Mouse (Mus musculus) gastrocnemius, adult 8-10 months (tissue): ENCODE measurements around the gene D630039A03Rik. TPM values are rescaled to one million over a fixed set of nuclear protein-coding genes. Genes with fewer than 3 reads are reported as not detected.
A peak's percentile ranks its signal among the peaks of the same experiment; 100 is the strongest.

Experiments
- DNase-seq, 2 experiments: peaks; one replicate each; pipeline ENCODE4 v3.0.0; 2022; ENCODE audit warnings: low spot score in 2 of 2
- total RNA-seq, 4 experiments: library from RNA; stranded (reverse); gene quantifications; 2 replicates each; pipeline ENCODE4 v1.2.4; 2022

The D630039A03Rik gene
- total RNA-seq, 4 experiments from 2014 or later = 0.16 TPM; not detected in 3

DNA sequence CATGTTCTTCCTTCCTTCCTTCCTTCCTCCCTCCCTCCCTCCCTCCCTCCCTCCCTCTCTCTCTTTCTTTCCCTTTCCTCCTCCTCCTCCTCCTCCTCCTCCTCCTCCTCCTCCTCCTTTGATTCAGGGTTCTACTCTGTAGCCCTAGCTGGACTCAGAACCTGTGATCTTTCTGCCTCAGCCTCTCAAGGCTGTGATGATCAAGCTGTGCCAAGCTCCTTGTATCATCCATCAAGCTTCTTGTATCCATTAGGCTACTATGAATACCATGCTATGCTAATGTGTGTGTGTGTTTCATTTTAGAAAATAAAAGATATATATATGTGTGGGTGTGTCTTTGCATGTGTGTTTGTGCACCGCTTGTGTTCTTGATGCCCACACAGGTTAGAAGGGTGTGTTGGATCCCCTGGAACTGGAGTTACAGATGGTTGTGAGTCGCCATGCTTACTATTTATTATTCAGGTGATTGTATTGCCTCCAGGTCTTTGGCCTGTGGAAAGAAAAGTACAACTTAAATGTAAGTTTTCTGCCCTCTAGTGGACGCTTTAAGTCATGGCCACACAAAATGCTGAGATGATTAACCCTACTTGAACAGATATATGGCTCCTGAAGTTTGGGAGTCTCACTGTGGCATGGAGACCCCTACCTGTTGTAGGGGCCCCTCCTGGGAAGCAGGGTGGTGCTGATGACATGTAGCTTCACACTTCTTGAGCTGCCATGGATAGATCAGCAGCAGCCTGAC lies 11.5 kb upstream of the D630039A03Rik start:
- DNase-seq = no peak

DNA sequence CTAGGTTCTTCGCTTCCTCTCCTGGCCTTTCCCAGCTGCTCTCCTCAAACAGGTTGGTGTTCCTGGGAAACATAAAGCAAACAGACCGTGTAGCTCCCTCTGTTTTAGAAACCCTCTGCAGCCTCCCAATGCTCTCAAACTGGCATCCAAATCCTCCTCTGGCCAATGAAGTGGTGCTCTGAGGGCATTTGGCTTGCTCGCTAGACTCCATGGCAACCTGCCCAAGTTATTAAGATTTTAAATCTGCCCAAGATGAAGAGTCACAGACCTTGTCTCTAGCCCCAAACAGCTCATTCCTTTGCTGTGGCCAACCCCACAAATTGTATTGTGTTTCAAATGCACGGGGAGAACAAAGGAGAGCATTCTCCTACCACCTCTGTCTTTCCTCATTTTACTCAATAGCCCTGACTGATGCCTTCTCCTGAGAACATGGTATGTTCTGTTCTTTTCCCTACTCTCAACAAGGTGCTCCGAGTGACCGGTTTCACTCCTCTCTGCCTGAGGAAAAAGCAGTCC lies 8.5 kb upstream of the D630039A03Rik start:
- DNase-seq = no peak

DNA sequence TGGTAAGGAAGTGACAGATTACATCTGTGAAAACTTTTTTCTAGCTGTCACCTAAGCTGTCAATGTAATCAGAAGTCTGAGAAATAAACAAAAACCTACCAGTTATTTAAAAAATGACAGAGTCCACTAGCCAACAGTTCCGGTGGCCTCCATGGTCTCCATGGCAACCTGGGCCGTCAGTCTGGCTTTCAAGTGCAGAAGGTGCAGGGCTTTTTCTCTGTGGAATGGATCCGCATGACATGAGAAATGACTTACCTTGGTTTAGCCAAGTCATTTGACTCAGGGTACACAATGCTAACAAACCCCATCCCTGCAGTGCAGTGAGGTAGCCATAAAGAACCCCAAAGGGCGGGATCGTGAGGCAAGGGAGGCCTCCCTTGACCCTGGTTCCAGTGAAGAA lies 6.1 kb upstream of the D630039A03Rik start:
- DNase-seq = no peak

DNA sequence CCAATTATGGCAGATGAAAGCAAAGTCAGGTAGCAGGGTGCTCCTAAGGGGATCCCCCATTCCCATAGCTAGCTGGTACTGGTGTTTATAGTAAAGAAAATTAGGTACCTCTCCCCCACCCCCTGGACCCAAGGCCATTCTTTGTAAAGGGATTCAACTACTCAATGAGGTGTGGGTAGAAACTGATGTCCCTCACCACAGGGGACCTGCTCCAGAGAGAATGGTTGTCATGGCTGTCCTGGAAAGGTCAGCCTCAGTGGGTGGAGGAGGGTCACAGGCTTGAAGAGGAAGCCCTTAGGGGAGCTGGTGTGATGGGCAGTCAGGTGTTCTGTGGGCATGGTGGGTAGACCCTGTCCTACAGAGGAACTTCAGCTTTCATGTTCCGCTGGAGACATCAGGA lies 4.4 kb upstream of the D630039A03Rik start:
- DNase-seq = no peak

DNA sequence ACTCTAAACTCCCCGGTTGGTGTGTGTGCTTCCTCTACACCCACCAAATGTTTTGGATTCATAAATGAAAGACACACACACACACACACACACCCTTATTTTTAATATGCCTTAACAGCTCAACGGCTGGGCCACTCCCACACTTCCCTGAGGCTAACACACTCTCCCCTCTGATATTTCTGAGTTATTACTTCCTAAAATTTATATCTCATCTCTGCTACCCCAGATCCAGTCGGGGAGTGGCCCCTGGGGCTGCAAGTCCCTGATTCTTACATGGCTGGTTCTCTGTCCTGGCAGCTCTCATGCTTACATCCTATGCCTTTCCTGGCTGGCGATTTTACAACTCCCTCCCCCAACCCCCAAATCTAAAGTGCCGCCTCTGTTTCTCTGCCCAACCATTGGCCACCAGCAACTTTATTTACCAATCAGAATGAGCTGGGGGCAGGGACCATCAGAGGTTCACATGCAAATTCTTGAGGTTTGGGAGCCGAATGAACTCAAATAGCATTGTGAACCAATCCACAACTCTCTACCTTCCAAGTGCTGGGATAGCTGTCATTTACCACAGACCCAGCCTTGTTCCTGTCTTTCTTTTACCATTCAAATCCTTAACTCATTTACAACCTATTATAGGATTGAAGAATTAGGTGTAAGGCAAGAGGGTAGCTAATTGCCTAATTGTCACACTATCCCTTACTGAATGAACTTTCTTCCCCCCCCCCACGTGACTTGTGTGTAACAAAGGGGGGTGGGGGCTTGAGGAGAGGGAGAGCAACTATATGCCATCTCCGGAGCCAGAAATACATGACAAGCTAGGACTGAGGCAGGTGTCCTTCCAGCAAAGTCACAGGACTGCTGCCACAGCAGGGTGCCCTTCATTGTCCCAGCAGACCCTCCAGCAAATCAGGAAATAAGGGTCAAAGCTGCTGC lies 3.7 kb upstream of the D630039A03Rik start:
- no peak for DNase-seq

DNA sequence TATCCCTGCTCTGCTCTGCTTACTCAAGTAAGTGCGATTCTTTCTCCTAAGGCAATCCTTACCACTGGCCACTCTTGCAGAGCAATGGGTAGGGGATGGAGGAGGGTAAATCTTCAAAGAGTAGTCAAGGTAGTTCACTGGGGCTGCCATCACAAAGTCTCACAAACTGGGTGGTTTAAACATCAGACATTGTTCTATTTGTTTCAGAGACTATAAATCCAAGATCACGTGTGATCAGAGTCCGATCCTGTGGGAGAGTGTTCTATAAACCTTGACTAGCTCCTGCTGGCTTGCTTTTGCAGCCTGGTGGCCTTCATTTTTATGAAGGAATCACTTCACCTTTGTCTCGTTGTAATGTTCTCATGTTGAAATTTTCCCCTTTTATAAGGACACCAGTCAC lies 614 bp upstream of the D630039A03Rik start:
- DNase-seq = no peak

DNA sequence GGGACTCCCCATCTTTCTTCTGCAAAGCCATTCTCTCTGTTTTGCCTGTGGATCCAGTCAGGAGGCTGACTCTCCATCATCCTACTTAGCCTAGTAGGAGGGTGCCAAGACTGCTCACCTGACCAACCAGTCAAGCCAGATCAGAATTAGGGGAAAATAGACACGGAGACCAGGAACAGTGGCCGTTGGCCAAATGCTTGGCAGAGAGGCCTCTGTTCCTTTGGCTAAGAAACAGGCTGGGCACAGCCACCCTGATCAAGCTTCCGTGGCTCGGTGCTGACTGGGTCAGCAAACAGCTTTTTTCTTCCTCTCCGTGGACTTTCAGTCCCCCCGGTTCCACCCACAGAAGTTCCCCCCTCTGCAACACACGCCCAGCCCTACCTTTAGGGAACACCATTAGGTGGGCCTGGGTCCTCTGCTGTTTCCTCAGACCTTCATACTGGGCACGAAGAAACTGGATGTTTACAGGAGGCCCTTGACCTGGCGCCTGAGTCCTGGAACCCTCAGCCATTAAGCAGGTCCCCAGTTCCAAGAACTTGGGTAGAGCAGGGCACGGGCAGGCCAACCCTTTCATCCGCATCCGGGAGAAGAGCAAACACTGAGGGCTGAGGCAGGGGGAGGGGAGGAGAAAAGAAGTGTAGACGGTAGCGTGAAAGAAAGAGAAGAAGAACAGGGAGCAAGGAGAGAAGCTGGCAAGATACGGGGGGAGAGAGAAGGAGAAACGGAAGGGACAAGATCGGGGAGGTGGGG lies 706 bp downstream of the D630039A03Rik start:
- DNase-seq = peak in 1 of 2 experiments; percentile 9

DNA sequence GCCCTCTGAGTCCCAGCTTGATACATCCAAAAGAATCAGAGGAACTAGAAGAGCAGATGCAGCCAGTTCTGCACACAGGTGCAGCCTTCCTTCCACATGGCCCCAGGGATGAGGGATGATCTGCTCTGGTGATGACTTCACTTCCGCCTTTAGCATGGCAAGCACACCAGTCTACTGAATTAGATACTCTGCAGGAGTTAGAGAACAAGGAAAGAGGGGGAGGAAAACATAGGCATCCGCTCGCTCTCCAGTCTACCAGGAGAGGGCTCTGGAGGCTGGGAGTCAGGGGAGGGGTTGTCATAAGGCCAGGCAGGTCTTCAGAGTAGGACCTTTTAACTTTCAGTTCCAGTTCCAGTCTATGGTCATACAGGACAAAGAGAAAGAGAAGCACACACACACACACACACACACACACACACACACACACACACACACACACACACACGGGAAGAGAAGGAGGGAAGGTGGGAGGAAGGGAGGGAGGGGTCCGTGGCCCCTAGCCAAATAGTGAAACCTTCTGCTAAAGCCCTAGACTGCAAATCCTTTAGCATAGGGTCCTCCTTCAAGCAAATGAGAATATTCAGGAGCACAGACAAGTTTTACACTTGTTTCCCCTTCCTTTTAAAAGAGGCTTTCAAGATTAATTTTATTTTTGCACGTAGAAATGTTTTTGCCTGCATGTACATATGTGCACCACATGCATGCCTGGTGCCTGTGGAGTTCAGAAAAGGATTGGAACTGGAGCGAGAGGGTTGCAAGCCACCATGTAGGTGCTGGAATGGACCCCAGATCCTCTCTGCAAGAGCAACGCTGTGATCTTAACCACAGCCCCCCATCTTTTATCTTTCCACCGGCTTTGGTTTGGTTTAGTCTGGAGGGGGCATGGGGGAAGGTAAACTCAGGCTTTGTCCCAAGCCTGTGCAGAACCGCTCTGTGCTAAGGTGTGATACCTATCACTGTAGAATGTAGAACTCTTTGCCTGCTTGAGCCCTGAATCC lies 1.6 kb downstream of the D630039A03Rik start:
- DNase-seq = no peak

DNA sequence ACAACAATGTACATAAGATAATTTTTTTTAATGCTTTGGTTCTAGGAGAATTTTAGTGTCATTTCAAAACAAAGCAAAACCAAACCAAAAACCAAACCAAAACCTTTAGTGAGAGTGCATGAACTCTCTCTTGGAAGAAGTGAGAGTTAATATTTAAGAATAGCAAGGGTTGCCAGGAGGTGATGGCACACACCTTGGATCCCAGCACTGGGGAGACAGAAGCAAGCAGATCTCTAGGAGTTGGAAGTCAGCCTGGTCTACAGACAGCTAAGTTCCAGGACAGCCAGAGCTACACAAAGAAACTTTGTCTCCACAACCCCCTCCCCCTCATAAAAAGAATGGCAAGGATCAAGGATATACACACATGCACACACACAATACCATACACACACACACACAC lies 3.1 kb downstream of the D630039A03Rik start:
- no peak for DNase-seq

DNA sequence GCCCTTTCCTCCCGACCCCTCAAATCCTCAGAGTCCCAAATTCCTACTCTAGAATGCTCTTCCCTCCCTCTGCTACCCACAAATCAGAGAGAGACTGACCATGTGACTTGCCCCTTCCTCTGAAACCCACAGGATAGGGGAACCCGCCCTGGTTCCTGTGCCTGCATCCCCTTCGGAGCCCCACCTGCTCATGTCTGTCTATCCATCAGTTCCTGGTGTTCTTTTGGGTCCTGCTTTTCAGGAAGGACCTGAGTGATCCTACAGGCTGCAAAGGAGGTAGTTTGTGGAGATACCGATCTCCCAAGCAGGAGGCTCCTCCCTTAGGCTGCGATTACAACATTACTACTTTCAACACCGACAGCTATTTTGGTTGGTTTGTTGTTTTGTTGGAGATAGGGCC lies 7.2 kb downstream of the D630039A03Rik start:
- no peak for DNase-seq

DNA sequence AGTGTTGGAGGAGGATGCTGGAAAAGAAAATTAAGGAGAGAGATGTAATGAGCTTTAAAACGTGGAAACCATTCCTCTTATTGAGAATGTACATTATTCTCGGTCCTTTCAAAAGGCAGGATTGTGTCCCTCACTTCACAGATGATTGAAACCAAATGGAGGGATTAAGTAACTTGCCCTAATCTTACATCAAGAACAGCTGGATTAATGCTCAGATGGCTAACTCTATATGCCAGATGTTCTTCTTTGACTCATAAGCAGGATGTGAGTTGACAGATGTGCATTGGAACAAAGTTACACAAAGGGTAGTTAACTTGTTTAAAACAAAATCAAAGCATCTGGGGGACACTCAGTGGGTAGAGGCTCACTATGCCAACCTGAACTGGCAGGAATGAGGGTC lies 9.4 kb downstream of the D630039A03Rik start:
- no peak for DNase-seq

DNA sequence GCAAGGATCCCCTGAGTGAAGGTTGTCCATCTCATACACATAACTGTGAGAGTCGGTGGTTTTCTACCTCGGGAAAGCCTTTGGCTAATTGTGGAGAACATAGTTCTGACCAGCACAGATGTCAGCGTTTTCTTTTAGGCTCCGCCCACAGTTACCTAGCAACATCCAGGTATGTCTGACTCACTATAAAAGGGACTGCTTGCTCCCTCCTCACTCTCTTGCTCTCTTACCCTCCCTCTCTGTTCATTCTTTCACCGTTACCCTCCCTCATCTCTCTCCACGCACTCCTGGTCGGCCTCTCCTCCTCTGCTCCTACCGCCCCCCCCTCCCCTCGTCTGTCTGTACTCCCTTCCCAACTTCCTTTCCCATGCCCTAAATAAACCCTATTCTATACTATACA lies 11.5 kb downstream of the D630039A03Rik start:
- DNase-seq = no peak

DNA sequence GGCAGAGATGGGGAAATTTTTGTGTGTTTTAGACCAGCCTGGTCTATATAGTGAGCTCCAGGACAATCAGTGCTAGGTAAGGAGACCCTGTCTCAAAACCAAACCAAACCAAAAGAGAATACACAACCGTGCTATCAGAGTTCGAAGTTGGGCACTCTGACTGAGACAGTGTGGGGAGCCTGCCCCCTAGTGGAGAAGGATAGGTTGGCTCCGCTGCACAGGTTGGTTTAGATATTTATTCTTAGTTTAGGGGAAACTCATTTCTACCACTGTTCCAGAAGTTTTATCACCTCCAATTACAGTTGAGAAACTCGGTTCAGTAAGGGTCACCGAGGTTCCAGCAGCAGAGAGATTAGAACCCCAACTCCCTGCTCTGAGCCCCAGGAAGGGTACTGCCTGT lies 11.9 kb downstream of the D630039A03Rik start:
- DNase-seq = peak; percentile 17 to 26

DNA sequence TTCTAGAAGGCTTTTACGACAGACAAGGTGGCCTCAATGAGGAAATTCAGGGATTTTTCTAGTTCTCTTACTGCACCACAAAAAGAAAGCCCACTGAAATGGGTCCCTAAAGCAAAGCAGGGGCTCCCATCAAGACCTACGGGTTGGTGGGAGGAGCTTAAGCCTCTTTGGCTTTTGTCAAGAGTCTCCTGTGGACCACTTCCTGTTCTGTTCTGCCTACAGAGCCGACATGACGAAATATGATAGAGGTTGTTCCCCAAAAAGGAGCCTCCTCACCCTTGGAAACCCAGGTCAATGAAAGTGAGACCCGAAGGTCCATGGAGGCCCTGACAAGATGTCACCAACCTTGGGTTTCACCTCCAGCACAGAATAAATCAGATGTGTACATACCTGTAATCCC lies 13.5 kb downstream of the D630039A03Rik start:
- DNase-seq = no peak

DNA sequence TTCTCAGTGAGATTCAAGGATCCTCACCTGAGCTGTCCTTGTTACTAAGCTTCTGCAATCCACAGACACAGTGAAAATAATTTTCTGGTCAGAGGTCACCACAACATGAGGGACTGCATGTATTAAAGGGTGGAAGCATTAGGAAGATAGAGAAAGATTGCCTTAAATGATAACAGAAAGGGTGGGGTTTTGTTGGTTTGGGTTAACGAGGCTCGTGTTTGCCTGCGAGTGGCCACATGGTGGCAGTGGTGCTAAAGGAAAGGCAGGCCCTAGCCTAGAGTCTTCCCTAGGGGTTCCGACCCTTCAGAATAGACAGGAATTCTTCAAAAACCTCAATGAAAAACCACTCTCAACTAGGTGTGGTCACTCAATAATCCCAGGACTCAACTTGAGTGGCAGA lies 14.9 kb downstream of the D630039A03Rik start:
- DNase-seq = no peak

DNA sequence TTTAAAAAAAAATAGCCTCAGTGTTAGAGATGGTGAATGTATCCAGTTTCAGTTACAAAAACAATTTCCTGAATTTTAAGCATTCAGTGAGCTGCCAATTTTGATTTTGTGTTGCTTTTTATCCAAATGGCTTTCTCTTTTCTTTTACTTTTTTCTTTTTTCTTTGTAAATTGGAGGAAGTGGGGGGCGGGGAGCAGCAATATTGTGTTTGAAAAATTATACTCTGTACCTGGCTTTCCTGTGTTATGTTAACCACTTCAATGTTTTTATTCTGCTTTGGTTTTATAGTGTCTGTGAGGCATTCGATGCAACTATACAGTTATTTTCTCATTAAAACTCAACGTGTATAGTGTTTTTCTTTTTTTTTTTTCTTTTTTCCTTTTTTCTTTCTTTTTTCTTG lies 19.5 kb downstream of the D630039A03Rik start:
- DNase-seq = no peak

DNA sequence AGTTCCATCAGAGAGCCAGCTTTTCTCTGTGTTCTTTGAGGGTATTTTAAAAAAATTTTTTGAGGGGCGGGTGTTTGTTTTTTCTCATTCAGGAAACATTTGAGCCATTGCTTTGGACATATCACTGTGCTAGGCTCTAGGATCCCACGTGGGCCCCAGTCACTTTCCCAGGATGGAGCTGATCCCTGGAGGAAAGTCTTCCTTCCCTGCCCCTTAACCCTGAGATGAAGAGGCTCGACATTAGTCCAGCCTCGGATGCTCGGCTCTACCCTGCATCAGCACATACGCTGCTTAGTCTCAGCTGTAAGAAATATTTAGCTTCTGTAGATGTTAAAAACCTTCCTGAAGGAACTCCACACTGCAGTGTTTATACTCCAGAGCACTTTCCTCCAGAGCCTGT lies 20.2 kb downstream of the D630039A03Rik start:
- DNase-seq = no peak

DNA sequence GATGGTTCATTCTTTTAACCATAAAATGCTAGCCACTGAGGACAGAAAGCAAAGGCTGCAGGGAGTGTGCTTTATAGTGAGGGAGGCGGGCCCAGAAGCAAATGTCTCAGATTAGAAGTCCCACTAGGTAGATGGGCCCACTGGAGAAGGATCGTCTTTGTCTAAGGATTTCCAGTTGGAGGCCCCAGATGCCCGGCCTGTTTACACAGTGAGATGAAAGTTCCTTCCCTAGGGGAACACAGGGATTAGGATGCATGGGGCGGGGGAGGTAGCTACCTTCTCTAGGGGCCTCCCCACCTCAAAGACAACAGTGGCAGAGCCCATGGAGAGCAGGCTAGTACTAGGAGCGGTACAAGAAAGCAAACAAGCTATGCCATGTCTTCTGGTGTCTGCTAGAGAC lies 21.0 kb downstream of the D630039A03Rik start:
- DNase-seq = no peak

DNA sequence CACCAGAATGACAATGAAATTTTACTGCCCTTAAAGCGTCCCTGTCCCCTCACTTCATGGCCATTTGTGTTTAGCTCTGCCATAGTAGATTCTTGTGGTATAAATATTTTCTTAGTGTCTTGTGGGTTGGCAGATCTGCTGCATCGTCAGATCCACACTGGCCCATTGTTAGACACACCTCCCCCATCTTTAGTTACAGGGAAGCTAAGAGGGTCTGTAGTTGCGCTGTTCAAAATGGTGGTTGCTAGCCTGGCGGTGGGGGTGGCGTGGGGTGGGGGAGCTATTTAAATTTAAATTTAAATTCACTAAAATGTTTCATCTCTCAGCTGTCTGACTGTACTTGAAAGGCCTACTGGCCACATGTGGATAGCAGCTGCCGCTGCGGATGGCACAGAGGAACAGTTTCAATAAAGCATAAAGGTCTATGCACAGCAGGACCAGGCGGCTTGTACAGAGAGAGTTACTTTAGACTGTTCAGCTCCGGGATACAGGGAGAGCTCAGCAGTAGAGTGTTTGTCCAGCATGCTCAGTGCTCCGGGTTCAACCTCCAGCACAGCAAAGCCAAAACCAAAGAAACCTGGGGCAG lies 24.0 kb downstream of the D630039A03Rik start:
- DNase-seq = no peak

DNA sequence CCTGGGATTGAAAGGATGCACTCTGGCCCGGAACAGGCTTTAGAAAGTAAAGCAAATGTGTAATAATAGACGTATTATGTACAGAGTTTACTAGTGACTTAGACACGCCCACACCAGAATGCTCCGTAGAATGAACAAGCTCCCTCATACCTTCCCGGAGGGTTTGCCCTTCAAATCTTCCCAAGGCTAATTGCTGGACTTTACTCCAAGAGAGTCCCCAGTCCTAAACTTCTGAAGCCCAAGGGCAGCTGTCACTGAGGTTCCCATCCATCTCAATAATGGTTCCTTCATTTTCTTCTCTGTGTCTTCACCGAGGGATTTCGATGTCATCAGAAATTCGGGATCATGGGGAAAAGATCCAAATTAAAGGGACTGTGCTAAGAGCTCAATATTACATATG lies 26.3 kb downstream of the D630039A03Rik start:
- DNase-seq = no peak
